Mouse (Mus musculus): ENCODE measurements around the gene Snrnp70.

The Snrnp70 gene

DNA sequence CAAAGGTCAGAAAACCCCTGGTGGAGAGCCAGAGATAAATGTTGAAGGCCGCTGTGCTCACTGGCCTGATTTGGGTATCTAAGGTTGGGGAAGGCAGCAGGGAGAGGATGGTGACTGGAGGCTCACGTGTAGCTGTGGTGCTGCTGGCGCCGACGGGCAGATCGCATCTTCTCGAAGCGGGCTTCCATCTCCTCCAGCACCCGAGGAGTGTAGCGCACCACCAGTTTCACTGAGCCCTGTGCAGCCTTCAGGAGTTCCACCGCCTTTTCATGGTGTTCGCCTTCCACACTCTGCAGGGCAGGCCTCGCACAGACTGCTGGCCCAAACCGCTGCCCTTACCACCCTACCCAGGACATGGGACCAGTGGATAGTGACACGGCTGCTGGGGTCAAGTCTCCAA lies 27.4 kb downstream of the Snrnp70 start:
- WGBS = 47% methylated on average over 15 of the region's 15 CpGs

DNA sequence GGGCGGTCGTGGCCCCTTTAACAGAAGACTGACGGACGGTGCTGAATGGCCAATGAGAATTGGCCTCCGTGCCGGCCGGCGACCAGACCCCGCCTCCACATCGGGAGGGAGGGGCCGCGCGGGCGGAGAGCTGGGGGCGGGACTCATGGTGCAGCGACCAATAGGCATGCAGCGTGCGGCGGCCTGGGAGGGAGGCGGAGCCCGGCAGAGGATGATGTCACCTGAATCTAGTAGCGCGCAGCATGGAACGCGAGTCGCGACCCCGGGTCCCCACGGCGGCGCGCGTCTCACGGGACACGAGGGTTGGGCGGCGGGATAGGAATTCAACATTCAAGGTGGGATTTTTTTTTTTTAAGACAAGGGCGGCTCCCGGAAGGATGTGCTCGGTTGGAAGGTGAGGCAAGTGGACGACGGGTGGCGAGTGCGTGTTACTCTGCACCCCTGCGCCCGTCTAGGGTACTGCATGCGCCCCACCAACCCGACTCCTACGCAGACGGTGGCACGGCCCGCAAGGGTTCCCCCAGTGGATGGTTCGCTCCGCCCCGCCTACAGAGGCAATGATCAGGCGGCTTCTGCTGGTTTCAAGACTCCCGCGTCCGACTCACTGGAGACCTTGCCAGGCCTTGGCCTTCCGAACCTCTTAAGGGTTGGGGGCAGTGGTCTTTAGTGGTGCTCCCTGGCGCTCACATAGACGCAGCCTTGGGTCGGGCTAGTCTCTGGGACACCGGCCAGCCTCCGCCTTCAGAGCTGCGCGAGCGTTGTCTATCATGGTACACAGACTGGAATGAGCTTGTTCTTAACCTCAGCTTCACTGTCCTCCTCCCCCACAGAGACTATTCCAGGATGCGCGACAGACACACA lies 28.3 kb downstream of the Snrnp70 start:
- under 1% methylated on average over 70 of the region's 70 CpGs for WGBS

DNA sequence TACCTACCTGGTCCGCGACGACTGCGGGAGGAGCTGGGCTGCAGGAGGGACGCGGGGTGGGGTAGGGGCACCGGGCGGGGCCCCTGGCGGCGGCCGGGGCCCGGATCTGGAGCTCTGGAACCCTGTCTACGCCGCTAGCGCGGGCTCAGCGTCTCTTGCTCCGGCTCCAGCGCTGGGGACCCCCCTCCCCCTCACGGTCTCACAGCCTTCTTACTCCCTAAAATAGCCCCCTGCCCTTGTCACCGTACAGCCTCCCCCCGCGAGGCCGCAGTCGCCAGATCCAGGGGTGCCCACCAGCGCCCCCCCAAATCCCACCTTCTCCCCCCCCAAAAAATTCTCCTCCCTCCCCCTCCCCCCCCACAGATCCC lies 28.9 kb downstream of the Snrnp70 start, which contains the start of gene Ppfia3:
Gene Ppfia3 (minus strand): TSS at position 368 of the 368 bp plus-strand sequence.
- WGBS = 1% methylated on average over 25 of the region's 26 CpGs

DNA sequence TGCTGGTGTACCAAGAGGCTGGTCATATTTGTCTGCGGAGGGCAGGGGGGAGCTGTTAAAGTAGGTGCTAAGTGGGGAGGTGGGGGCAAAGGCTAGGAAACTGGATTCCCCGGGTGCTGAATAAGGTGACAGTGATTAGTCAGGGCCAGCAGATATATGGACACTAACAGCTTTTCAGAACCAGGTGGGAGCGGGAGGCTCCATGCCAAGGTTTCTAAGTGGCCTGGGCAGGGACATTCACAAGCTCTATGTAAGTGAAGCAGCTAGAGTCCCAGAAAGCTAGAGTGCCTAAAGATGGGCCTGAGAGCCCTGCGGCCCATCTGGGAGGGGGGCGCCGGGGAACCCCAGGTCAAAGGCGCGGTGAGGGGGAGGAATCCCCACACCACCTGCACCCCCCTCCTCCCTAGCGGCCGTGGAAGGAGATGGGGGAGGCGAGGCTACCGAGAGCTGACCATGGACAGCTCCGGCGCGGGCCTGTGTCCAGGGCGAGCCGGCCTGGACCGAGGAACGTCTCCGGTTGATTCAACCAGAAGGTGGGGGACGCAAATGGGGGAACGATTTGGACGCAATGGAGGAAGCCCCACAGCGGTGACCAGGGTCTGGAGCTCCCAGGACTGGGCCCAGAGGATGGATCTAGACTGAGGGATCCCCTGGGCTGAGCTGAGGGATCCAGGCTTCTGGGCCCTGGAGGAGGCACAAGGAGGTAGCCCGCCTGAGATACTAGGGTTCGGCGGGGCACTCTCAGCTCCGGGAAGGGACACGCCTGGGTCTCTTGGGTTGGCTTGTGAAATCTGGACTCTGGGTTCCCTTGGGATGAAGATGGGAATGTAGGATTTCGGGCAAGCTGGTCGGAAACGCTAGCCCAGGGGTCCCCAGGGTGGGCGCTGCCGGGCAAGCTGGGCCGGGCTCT lies 29.5 kb downstream of the Snrnp70 start:
- 3% methylated on average over 35 of the region's 35 CpGs for WGBS

DNA sequence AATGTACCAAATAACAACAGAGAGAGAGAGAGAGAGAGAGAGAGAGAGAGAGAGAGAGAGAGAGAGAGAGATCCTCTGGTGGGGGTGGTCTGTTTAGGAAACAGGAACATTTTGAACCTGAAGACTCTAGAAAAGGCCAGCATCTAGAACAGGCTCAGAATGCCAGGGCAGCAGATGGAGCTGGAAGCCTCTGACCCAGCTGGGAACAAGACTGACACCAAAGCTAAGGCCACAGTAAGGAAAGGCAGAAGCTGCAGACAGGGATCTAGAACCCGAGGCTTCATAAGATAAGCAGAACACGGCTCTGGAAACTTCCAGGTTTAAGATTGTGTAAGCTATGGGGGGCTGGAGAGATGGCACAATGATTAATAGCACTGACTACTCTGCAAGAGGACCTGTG lies 31.6 kb downstream of the Snrnp70 start:
- WGBS = 77% methylated on average over 2 of the region's 2 CpGs

DNA sequence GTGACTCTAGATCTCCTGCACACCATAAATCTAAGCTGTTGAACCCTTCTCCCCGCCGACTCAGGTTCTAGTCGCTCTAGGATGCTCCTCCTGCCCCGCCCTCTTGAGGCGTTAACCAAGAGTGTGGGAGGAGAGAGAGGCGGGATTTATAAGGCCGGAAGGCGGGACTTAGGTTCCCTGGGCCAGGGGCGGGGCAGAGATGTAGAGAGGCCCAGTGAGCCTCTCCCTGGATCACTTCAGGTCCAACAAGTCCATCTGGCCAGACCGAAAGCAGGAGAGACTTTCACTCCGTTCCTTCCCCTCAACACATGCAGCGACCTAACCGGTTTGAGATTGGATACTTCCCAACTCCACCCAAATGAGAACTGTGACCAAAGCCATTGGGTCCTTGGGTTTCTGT lies 32.7 kb downstream of the Snrnp70 start:
- 19% methylated on average over 13 of the region's 13 CpGs for WGBS

DNA sequence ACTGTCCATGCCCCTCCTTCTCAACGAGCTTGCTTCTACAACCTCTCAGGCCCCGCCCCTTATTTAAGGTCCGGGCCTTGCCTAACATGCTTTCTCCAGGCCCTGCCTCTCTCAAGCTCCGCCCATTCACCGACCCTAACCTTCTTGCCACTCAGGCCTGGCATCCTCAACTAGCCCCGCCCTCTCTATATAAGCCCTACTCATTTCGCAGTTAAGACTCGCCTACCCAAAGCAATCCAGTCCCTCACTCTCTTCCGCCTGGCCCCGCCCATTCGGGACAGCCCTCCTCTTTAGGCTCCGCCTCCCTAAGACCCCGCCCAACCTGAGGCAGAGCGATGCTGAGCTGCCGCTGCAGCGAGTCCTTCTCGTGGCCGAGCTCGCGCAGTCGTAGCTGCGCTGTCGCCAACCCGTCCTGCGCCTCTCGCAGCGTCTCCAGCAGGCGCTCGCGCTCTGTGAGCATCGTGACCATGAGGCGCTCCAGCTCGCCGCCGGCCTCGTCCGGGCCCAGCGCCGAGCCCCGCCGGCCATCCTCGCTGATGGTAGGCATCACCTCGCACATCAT lies 34.2 kb downstream of the Snrnp70 start:
- under 1% methylated on average over 43 of the region's 43 CpGs for WGBS

DNA sequence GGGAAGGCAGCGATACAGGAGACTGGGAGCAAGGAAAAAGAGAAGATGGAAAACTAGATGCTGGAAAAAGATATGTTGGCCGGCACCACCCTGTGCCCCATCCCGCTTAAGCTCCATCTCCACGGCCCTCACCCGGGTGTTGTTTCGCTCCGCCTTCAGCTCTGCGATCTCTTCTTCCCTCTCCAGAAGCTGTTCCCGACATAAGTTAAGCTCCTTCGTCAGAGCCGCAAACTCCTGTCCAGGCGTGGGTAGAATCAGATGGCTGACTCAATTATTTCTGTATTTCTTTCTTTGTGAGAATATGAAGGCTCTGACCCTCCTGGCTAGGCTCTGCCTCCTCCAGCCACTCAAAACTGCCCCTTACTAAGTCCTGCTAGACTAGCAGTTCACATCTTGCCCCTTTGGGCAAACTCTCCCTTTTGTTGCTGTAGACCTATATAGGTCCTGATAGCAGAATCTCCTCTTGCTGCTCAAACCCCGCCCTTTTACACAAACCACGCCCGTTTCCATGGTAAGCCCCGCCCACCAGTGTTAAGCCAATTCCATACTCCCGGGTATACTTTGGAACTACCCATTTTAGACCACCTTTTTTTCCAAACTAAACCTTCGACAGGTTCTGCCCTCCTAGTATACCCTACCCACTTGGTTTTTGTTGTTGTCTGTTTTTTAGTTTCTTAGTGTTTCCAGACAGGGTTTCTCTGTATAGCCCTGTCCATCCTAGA lies 35.0 kb downstream of the Snrnp70 start:
- 46% methylated on average over 18 of the region's 18 CpGs for WGBS

DNA sequence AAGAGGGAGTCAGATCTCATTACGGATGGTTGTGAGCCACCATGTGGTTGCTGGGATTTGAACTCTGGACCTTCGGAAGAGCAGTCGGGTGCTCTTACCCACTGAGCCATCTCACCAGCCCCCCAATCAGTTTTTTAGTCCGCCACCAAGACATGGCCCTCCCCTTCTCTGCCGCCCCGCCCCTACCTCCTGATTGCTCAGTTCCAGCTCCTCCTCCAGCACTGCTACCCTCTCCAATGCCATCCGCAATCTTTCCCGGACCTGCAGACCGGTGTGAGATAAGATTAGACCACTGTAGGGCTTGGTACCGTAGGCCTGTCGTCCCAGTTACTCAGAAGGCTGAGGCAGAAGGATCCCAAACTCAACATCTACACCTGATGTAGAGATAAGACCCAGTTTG lies 36.5 kb downstream of the Snrnp70 start:
- WGBS = 71% methylated on average over 11 of the region's 11 CpGs

DNA sequence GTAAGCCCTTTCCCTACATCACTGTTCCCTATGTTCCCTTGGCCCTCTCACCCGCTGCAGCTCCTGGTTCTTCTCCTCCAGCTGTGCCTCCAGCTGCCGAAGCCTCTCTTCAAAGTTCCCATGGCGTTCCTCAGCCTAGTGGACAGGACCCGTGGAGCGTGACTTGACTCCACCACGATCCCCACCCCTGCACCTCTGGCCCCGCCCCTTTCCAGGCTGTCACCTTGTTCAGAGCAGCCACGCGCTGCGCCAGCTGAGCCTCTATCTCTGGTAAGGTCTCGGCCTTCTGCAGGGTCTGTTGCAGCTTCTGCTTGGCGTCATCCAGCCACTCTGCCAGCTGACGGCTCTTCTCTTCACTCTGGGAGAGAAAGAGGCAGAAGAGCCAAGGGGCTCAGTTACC lies 39.5 kb downstream of the Snrnp70 start:
- WGBS = 69% methylated on average over 13 of the region's 13 CpGs

DNA sequence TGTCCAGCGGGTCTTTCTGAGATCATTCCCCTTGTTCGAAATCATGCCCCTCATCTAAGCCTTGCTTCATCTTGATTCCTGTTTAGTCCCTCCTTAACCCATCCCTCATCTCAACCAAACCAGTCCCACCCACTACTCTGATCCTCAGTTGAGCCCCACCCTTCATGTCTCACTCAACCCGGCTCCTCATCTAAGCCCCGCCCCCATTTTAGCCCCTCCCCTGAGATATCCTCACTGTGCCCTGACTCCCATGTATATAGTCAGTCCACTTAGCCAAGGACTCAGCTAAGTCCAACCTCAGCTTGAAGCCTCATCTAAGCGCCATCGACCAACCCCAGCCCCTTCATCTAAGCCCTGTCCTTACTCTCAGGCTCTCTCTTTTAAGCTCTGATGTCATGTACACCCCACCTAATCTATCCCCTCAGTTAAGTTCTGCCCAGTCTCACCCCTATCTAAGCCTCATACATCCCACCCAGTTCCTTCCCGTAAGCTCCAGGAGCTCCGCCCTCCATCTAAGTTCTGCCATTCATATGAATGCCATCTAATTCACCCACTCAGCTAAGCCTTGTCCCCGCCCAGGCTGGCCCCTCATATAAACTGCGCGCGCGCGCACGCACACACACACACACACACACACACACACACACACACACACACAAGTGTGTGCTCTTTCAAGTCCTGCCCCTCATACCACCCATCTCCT lies 40.1 kb downstream of the Snrnp70 start:
- 75% methylated on average over 15 of the region's 15 CpGs for WGBS

DNA sequence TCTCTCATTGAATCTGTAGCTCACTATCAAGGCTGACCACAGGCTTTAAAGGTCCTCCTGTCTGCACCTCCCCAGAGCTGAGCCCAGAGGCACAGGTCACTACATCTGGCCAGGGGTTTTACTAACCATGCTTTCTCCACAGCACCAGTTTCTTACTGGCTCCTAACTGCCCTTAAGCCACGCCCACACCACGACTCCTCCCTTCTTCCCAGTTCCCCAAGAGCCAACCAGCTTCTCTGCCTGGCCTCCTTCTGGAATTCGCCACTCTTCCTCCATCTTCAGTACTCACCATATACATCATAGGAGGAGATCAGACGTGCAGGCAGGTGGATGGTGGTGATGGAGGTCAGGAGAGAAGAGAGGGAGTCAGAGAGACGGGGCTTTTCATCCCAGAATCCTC lies 42.5 kb downstream of the Snrnp70 start:
- 39% methylated on average over 5 of the region's 5 CpGs for WGBS

DNA sequence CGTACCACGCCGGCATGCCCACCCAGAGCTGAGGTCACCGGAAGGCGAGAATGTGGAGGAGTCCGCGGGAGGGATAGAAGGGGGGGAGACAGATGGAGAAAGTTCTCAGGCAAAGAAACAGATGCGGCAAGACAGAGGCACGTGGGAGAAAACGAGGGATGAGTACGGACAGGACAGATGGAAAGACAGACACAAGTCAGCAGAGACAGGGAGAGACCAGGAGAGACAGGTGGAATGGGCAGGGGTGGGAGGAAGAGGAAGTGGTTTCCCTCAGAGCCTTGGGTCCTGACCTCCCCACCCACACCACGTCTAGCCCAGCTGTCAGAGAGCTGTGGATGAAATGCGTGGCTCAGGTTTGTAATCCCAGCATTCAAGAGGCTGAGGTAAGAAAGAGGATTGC lies 48.6 kb downstream of the Snrnp70 start:
- 52% methylated on average over 13 of the region's 13 CpGs for WGBS

DNA sequence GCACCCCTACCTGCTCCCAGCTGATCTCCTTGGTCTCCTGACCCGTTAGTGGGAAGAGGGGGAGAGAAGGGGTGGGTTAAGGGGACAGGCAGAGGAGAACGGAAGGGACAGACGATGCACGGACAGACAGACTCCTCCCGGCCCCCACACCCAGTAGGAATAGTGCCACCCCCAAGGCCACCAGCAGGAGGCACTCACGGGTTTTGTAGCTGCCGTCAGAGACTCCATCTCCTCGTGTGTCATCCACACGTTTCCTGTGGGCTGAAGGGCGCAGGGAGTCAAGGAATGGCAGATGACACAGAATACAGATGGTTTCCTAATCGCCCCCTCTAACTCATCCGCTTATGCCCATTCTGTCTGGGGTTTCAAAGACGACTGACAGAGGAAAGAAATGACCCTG lies 52.0 kb downstream of the Snrnp70 start:
- WGBS = 31% methylated on average over 13 of the region's 13 CpGs

DNA sequence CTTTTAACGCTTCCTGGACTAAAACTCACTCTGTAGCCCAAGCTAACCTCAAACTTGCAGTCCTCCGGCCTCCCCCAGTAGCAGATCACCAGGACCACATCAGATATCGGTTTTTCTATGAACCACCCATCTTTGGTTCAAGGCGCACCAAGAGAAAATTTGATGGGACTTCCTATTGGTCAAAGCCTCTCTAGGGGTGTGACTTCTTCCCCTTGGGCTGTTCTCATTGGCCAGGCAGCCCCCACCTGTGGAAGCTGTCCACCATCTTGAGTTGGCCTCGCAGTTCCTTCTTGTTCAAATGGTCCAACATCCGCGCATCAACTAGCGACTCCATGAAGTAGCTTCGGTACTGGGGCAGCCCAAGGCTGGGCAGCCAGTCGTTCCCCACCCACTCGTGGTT lies 53.5 kb downstream of the Snrnp70 start:
- 88% methylated on average over 11 of the region's 11 CpGs for WGBS

DNA sequence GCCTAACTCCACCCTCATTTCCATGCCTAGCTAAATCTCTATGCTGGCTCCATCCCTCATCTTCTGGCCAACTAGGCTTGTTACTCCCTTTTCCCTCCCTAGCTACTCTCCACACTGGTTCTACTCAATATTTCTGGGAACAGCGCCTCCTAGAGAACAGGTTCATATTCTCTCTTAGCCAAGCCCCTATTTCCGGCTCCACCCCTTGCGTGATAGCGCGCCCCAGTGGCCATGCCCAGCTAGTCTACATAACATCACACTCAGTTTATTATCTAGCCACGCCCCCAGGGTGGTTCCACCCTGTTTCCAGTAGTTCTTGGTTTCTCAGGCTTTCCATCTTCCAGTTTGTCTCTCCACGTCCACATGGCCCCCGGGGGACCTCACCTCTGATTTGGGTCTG lies 54.2 kb downstream of the Snrnp70 start:
- 7% methylated on average over 8 of the region's 8 CpGs for WGBS

DNA sequence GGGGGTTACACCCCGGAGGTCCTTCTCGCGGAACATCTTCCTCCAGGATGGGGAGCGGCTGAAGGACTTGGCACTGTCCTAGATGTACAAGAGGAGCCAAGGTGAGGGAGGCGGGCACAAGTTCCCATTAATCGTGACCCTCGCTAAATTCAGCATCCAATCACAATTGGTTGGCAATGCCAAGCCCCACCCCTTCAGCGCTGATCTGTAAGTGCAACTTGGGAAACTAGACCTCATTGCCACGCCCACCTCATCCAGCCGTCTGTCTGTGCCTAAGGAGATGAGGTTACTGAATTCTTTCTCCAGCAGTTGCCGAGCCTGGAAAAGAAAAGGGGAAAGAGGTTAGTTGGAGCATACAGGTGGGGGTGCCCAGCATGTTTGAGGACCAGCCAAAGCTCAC lies 54.9 kb downstream of the Snrnp70 start:
- 24% methylated on average over 11 of the region's 11 CpGs for WGBS

DNA sequence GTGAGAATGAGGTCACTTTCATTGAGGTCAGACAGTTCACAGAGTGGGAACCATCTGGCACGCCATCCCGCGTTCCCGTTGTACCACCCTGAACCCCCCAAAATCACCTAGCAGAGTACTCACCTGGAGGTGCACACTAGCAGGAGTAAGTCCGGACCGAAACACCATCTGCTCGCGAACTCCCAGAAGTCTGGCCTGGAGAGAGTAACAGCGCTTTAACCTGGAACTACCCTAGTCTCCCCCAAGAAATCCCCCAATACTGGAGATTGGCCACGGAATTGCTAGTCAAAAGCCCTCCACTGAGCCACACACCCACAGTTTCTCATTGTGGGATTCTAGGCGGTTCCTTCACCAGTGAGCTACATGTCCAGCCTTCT lies 55.5 kb downstream of the Snrnp70 start:
- WGBS = 34% methylated on average over 11 of the region's 11 CpGs

DNA sequence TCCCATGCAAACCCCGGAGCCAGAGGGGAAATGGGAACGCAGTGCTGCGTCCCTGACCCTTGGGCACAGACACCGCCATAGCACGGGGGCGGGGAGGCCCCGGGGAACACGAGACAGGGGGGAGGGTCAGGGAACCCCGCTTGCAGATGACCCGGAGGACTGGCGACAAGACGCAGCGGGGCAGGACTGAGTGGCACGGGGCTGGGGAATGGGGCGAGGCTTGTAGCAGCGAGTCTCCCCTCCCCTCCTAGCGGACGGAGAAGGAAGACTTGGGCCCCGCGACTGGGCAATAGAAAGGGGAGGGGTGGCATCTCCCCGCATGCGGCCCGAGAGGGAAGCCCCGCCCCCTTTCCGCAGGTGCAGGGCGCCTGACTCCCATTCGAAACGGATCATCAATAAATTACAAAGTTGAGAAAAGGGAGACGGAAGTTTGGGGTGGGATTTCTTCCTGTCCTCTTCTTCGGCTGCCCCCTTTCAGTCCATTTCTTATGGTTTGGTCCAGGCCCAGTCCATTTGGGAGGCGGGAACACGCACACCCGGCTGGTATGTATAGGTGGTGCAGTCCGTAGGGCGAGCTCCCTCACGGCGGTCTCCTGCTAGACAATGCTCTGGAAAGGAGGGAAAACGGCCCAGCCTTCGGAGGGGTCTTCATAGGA lies 56.0 kb downstream of the Snrnp70 start:
- 22% methylated on average over 39 of the region's 39 CpGs for WGBS

DNA sequence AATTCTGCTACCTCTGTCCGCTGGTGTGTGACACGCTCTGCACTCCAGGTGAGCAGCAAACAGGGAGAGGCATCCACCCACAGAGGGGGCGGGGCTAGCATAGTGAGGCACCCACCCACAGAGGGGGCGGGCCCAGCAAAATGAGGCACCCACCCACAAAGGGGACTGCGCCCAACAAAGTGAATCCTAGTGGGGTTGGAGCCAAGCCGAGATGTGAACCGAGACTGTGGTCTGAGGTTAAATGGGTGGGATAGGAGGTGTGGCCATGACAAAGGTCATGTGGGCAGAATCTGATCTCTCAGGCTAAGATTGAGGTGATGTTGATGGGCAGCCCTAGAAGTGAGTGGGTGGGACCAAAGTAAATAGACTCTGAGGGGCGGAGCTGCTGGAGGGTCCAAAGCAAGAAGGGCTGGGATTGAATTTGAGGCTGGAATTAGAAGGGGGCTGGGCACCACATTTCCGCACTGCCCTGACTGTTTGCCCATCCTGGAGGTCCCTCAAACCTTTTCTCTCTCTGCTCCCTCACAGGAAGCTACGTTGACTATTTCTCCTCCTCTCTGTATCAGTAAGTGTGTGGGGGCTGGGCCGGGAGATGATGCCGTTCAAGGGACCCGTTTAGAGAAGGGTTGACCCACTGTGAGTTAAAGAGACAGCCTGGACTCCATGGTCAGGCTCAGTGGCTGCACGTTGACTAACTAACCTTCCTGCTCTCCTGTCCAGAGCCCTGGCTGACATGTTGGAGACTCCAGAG lies 57.2 kb downstream of the Snrnp70 start:
- WGBS = 12% methylated on average over 14 of the region's 14 CpGs
